Mouse (Mus musculus): ENCODE data around the gene Trim56.

Trim56 gene

DNA sequence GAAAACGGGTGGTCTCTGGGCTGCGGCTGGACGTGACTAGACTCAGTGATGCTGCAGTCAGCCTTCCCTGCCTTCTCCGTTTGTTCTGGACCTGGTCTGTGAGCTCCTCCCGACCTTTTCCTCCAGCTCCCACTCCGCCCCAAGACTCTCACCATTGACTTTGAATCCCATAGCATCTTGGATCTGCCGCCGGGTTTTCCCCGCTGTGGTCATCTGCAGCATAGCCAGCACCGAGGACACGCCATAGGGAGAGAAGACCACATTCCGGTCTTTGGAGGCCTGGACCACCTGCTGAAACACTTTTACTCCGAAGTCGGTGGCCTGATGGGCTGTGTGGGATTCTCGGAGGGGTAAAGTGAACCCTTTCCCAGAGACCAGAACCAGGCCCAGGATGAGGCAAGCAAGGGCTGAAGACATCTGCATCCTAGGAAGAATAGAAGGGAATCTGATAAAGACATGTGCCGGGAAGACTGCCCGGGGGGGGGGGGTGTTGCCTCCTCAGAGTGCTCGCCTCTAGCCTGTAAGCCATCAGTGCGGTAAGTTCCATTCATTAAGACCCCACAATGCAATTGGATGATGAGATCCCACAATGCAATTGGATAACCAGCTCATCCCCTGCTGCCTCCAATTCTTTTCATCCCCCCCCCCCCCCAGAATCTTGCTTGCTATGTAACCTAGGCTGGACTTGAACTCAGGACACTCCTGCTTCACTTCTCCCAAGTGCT is 45.0 kb downstream of the Trim56 start:
- no peak for TF ChIP-seq GATA4 (IDR thresholded peaks at IDR 0.05; ENCODE audit: insufficient replicate concordance, low read length)

DNA sequence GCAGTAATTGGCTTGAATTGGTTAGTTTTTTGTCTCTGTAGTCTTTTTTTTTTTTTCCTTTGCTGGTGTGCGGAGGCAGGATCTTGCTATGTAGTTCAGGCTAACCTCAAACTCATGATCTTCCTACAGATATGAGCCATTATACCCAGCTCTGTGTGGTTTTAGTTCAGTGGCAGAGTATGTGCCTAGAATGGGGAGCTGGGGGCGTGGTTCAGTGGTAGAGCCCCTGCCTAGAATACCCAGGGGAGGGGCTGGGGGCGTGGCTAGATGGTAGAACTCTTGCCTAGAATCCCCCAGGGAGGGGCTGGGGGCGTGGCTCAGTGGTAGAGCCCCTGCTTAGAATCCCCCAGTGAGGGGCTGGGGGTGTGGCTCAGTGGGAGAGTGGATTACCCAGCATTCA is 47.3 kb downstream of the Trim56 start:
- no peak for TF ChIP-seq GATA4 (IDR thresholded peaks at IDR 0.05; ENCODE audit: insufficient replicate concordance, low read length)

DNA sequence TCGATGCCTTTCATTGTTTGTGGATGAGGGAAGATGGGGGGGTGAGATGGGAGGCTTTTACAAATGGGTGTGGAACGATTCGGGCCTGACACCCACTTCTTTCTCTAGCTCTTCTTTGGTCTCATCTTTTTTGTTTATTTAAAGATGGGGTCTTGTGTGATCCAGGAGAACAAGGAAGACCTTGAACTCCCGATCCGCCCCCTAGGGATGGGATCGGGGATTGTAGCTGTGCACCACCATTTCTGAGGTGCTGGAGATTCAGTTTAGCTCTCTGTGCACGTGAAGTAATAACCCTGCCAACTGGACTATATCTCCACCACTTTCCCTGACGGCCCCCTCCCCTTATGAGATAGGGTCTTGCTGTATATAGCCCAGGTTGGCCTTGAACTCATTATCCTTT is 50.1 kb downstream of the Trim56 start:
- no peak for TF ChIP-seq GATA4 (IDR thresholded peaks at IDR 0.05; ENCODE audit: insufficient replicate concordance, low read length)

DNA sequence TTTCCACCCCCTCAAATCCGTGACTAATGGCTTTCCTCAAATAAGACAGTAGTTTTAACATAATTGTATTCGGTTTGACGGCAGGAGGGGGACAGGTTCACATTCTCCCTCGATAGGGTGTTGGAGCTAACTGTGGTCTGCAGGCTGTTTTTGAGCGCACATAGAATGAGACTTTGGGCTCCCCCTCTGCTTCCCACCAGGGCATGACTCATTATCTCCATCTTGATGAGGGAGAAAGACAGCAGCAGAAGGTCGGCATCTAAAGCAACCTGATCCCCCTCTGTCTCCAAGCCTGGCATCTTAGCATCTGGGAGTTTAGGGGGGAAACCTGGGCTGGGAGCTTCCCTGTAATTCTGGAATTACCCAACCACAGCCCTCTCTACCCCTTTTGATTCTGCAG is 50.6 kb downstream of the Trim56 start:
- TF ChIP-seq GATA4 (IDR thresholded peaks at IDR 0.05; ENCODE audit: insufficient replicate concordance, low read length): no peak

- no peak for TF ChIP-seq GATA4 (IDR thresholded peaks at IDR 0.05; ENCODE audit: insufficient replicate concordance, low read length)
Observed at GRCm38 (mm10) chr5:137062601-137063000, 53.4 kb downstream of the Trim56 start.

GRCm38 (mm10) chr5:137061809-137062481 is 54.1 kb downstream of the Trim56 start:
- no peak for TF ChIP-seq GATA4 (IDR thresholded peaks at IDR 0.05; ENCODE audit: insufficient replicate concordance, low read length)
